ENCODE assay signal across 8 mouse cellular contexts in the genomic region with DNA sequence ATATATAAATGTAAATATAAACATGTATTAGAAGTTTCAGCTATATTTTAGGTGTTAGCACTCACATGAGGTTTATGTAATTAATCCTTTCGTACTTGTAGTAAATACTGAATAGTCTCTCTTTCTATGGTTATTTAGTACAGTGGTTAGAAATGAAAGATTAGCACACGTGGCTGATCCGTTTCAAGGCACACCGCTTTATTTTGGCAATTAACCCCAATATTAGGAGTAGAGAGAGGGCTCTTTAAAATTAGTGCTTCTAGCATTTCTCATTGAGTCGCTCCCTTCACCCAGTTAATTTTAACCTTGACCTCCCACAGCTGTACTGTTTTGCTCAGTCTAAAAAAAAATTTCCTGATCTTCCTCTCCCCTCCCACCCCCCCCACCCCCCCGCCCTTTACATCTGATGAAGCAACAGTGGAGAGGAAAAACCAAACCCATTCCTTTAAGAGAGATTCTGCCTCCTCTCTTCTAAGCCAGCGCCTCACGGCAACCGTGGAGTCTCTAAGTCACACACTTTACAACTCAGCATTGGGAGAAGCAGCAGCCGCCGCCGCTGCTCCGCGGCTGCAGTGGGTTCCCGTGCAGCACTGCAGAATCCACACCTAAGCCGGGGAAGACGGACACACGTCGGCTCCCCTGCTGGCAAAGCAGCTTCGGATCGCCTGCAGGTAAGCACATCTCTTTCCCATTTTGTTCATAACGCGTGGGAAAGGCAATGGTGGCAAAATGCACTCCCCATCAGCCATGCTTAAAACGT. TPM values are rescaled to one million over a fixed set of nuclear protein-coding genes. Genes with fewer than 3 reads are reported as not detected.
DNase-seq lines count a peak whose midpoint lies in the region; ATAC-seq and TF ChIP-seq lines count a peak whose summit lies in the region.

A gene (plus strand): TSS at position 400 of the 760 bp plus-strand sequence.

- peak within 1 kb of the TSS; percentile 80 for H3K4me2 ChIP-seq in embryonic facial prominence, embryonic 14.5 days (ENCODE audit: low read depth, low read length)

- 0 out of 2 replicates have a peak, but pooled peaks have one; percentile 40 for TF ChIP-seq POLR2A in small intestine, adult 2 months (IDR thresholded peaks at IDR 0.05; ENCODE audit: low read depth, low read length)

- TF ChIP-seq CTCF in small intestine, adult 2 months (IDR thresholded peaks at IDR 0.05; ENCODE audit: extremely low read depth, insufficient read length, insufficient replicate concordance, low read depth, low read length): no peak

- ATAC-seq in embryonic facial prominence, embryonic 14.5 days (ENCODE audit: low read depth): no peak

- intact Hi-C loops in left cerebral cortex, postnatal 4 days (cut with DNase I): loop anchor here (5.0 kb wide), 1 partner anchor 103 kb away; no protein-coding TSS in a partner anchor

- no peaks in the 10 kb centered on the region for H3K9me3 ChIP-seq in embryonic facial prominence, embryonic 14.5 days (ENCODE audit: control insufficient read depth, low read length)
- no peaks in the 10 kb centered on the region for H3K9me3 ChIP-seq in midbrain, embryonic 10.5 days (replicated peaks)

- no peaks in the 10 kb centered on the region for H3K36me3 ChIP-seq in embryonic facial prominence, embryonic 14.5 days (ENCODE audit: control insufficient read depth, insufficient read depth, low read length)
- H3K36me3 ChIP-seq in midbrain, embryonic 10.5 days: no peaks in the 10 kb centered on the region
- H3K36me3 ChIP-seq in small intestine, adult 2 months (ENCODE audit: control insufficient read depth, insufficient read depth, low read length): no peaks in the 10 kb centered on the region

- peak within 1 kb of the TSS; percentile 91 for H3K4me3 ChIP-seq in embryonic facial prominence, embryonic 14.5 days (ENCODE audit: low read depth, low read length)
- H3K4me3 ChIP-seq in midbrain, embryonic 10.5 days: peak within 1 kb of the TSS; percentile 79
- H3K4me3 ChIP-seq in small intestine, adult 2 months (ENCODE audit: low read depth, low read length): peak within 1 kb of the TSS; percentile 79

- peak within 1 kb of the TSS; percentile 91 for H3K27ac ChIP-seq in embryonic facial prominence, embryonic 14.5 days (replicated peaks; ENCODE audit: low read depth, low read length)
- H3K27ac ChIP-seq in midbrain, embryonic 10.5 days (replicated peaks): peak within 1 kb of the TSS; percentile 89
- peak within 1 kb of the TSS; percentile 74 for H3K27ac ChIP-seq in small intestine, adult 2 months (ENCODE audit: insufficient read depth, low read depth, low read length)

- 7% methylated on average over 24 of the region's 24 CpGs for WGBS in embryonic facial prominence, embryonic 14.5 days
- 7% methylated on average over 24 of the region's 24 CpGs for WGBS in midbrain, embryonic 10.5 days
- WGBS in small intestine, adult 2 months: 6% methylated on average over 24 of the region's 24 CpGs

- H3K4me1 ChIP-seq in embryonic facial prominence, embryonic 14.5 days (ENCODE audit: control insufficient read depth, insufficient read depth, low read length): peaks cover 45% of the 10 kb centered on the region
- H3K4me1 ChIP-seq in midbrain, embryonic 10.5 days: peaks cover 48% of the 10 kb centered on the region
- no peaks in the 10 kb centered on the region for H3K4me1 ChIP-seq in small intestine, adult 2 months (ENCODE audit: control insufficient read depth, insufficient read depth, insufficient read length, low read length)

- no peaks in the 10 kb centered on the region for H3K27me3 ChIP-seq in embryonic facial prominence, embryonic 14.5 days (replicated peaks; ENCODE audit: control insufficient read depth, insufficient read depth, low read length)
- peaks cover 31% of the 10 kb centered on the region for H3K27me3 ChIP-seq in midbrain, embryonic 10.5 days (ENCODE audit: low read depth, poor library complexity, severe bottlenecking)
- no peaks in the 10 kb centered on the region for H3K27me3 ChIP-seq in small intestine, adult 2 months (ENCODE audit: control insufficient read depth, insufficient read depth, low read length)

- H3K9ac ChIP-seq in embryonic facial prominence, embryonic 14.5 days (ENCODE audit: low read depth, low read length): peak within 1 kb of the TSS; percentile 74

- DNase-seq in 3134 (ENCODE audit: extremely low read depth, insufficient read length, low spot score): peak; percentile 20
- DNase-seq in adrenal gland, postnatal 10 days: peak; percentile 70
- peak; percentile 63 for DNase-seq in embryonic facial prominence, embryonic 14.5 days (ENCODE audit: low spot score)
- DNase-seq in heart, adult 18-20 months: peak; percentile 72 to 80
- DNase-seq in kidney, adult 18-20 months: peak; percentile 69
- DNase-seq in left cerebral cortex, postnatal 4 days: peak; percentile 25
- DNase-seq in midbrain, embryonic 10.5 days (ENCODE audit: low spot score): peak; percentile 55

RNA-seq across cellular contexts. Expression of the gene that starts here (rescaled TPM):
- total RNA-seq in adrenal gland, postnatal 10 days (2021): 10 to 100 TPM; 77.6 to 89.0 TPM
- polyA plus RNA-seq in embryonic facial prominence, embryonic 14.5 days (2014; fragmentation: Nextera tagmentation; extraction: Ambion mirVana): 76.2 and 89.1 TPM in 2 replicates
- 10 to 100 TPM; 44.3 to 52.5 TPM for total RNA-seq in heart, adult 18-20 months (2021)
- total RNA-seq in left cerebral cortex, postnatal 4 days (2021): 10 to 100 TPM; 93.4 to 93.5 TPM
- polyA plus RNA-seq in midbrain, embryonic 10.5 days (2016; fragmentation: Nextera tagmentation; extraction: Ambion mirVana): 48.7 and 50.2 TPM in 2 replicates
- 8.1 and 20.2 TPM in 2 replicates for polyA plus RNA-seq in small intestine, adult 2 months (2012; rRNA removed)

Comparison
In these comparisons a context has a peak if more than half of its experiments do, and no peak if none do; other contexts are left out.
1. DNase-seq: peak in every context shown above with its lines; median percentile 76 in heart, adult 18-20 months; 70 in adrenal gland, postnatal 10 days; 69 in kidney, adult 18-20 months; 63 in embryonic facial prominence, embryonic 14.5 days; 55 in midbrain, embryonic 10.5 days; 25 in left cerebral cortex, postnatal 4 days; 20 in 3134.